Mouse (Mus musculus): ENCODE measurements around the gene Hmgb3.
A peak's percentile ranks its signal among the peaks of the same experiment; 100 is the strongest.

The Hmgb3 gene

DNA sequence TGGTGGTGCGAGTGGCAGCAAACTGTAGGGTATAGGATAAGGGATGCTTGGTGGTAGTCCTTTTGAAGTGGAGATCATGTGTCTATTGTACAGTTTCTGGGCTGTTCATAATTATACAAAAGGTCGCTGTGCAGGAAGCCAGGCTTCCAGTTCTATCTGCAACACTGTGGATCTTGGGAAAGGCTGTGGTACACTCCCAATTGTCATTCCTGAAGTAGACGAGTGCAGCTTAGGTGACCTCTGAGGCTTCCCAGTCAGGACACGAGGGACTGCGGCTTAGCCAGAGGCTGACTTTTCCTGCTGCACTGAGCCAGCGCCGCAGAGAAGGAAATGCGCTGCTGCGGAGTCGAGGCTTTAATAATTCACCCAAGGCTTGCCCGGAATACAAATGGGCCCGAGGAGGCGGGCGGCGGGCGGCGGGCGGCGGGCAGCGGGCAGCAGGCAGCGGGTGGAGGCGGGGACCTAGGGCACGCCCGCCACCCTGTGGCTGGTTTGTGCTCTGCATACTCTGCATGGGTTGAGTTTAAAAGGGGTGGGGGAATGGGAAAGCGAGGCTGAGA lies 45.4 kb downstream of the Hmgb3 start:
- DNase-seq, result peak; percentile 56
